Mouse (Mus musculus): ENCODE data around the gene Smg6.

GRCm38 (mm10) chr11:75047736-75048407, 122.2 kb downstream of the Smg6 start:
- TF ChIP-seq CTCF (conservative IDR thresholded peaks at IDR 0.05; ENCODE audit: low read length): no peak
- TF ChIP-seq NANOG (IDR thresholded peaks at IDR 0.05; ENCODE audit: borderline replicate concordance, low read length): no peak

Data from E14TG2a.4 (cell line).